Mouse (Mus musculus): Measurements from ENCODE around the gene Rbm8a2.

DNA sequence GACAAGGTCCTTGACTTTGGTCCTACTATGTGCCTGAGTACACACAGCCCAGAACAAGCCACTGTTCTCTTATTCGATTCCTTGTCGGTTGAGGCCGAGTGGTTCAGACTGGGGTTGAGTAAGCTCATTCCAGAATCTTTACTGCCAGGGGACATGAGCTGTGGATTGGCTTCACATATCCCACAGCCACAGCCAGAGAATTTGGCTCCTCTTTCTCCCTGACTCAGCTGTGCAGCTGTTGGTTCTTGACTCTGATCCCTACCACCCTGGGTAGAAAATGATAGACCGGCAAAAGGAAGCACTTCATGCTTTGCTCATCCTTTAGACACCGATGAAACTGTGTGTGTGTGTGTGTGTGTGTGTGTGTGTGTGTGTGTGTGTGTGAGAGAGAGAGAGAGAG lies 47.5 kb downstream of the Rbm8a2 start:
- no peak for TF ChIP-seq CTCF (IDR thresholded peaks at IDR 0.05; ENCODE audit: insufficient read depth, low read depth, low read length)
- no peak for TF ChIP-seq POLR2A (IDR thresholded peaks at IDR 0.05; ENCODE audit: insufficient read depth, low read depth, low read length)

Data from olfactory bulb, adult 2 months (tissue).